Mouse (Mus musculus): ENCODE measurements around the gene Rassf10.

Rassf10 gene

DNA sequence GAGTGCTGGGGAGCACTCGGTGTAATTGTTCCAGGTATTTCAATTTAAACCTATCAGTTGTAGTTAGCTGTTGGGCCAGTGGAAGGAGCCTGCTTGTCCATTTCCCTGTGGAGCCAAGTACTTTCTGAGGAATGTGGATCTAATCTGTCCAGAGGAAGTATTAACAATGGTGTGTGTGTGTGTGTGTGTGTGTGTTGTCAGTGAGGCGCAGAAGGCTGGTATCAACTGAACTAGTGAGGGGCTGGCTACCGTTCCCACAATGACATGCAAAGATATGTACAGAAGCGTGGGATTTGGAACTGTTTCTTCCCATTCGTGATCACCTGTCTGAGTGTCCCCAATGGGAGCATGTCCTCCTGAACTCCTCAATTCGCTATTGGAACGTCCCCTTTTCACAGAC lies 3.2 kb downstream of the Rassf10 start:
- intact Hi-C loops (cut with DNase I): no loop called here

GRCm38 (mm10) chr7:112957630-112958029 lies 3.9 kb downstream of the Rassf10 start:
- intact Hi-C loops (cut with DNase I): no loop called here

DNA sequence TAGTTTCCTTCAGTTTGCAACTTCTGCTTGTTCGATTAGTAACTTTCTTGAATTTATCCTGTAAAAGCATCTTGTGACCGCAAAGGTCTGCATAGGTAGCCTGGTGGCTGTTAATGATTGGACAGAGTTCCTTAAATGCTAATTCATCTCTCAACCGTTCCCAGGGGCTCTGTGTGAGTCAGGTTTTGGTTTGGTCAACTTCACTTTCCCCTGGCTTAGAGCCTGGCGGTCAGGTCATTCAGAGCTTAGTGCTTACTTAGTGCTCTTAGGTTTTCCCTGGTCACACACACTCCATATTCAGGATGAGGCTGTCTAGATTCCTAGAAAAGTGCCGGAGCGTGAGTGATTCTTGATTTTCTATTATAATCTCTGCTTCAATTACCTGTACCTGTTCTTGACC lies 12.6 kb downstream of the Rassf10 start:
- intact Hi-C loops (cut with DNase I): no loop called here

GRCm38 (mm10) chr7:112966786-112967185 lies 13.0 kb downstream of the Rassf10 start:
- intact Hi-C loops (cut with DNase I): no loop called here

DNA sequence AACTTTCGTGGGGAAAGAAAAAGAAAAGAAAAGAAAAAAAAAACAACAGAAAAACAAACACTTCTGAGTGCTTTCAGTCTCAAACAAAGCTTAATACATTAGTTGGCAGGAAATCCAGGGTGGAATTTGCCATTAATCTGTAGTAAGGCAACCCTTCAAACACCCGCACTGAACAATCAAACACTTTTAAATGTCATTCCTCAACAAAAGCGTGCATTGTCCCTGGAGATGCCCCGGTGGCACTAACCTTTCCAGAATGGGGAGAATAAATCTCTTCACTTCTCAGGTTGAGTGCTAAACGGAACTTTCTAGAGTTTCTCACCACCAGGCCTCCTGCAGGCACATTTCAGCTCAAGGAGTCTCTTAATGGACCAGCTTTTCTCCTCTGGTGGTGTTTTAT lies 29.6 kb downstream of the Rassf10 start:
- intact Hi-C loops (cut with DNase I): no loop called here

- intact Hi-C loops (cut with DNase I): no loop called here
These were observed 31.2 kb downstream of the Rassf10 start for GRCm38 (mm10) chr7:112984704-112985577.

- intact Hi-C loops (cut with DNase I): no loop called here
These were observed 31.8 kb downstream of the Rassf10 start for GRCm38 (mm10) chr7:112985578-112985949.

GRCm38 (mm10) chr7:112992928-112993327 lies 39.2 kb downstream of the Rassf10 start:
- intact Hi-C loops (cut with DNase I): no loop called here

DNA sequence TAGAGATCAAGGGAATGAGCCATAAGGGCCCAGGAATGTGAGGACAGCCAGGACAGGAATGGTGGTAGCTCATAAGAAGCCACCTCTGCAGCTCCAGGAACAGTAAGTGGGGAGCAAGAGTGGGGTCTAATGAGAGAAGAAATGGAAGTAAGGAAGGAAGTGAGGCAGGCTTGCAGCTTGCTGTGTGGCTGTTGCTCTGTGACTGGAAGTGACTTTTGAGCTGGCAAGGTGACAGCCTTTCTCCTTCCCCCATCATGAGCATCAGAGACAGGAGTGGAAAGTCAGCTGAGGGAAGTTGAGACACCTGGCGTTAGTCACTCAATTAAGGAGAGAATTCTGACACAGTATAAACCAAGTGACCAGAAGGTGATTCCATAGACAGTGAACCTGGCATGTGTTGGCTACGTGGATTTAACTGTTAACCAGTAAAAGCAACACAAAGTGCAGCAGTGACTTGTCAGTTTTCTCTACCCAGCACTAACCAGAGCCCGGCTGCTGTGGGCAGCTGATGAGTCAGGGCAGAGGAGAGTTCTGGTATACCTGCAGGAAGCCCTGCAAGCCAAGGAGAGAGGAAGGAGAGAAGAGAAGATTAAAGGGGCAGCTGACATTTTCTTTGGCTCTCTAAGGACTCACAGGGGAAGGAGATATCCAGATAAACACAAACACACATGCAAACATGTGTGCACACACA lies 49.9 kb downstream of the Rassf10 start:
- intact Hi-C loops (cut with DNase I): no loop called here

- intact Hi-C loops (cut with DNase I): no loop called here
These were observed 52.0 kb downstream of the Rassf10 start for GRCm38 (mm10) chr7:113005726-113006125.

All from adrenal gland (tissue).